Mouse (Mus musculus): ENCODE data around the gene Sntg2. TPM values are rescaled to one million over a fixed set of nuclear protein-coding genes. Genes with fewer than 3 reads are reported as not detected.

Sntg2 gene
- total and polyA plus RNA-seq, 3 experiments: not detected

- Histone ChIP-seq H3K4me1 (ENCODE audit: insufficient read depth, low read depth, low read length) (no peaks in the 10 kb centered on the region), H3K36me3 (replicated peaks) (no peaks in the 10 kb centered on the region)
Measured at GRCm38 (mm10) chr12:30208087-30208486, 165.1 kb downstream of the Sntg2 start.

DNA sequence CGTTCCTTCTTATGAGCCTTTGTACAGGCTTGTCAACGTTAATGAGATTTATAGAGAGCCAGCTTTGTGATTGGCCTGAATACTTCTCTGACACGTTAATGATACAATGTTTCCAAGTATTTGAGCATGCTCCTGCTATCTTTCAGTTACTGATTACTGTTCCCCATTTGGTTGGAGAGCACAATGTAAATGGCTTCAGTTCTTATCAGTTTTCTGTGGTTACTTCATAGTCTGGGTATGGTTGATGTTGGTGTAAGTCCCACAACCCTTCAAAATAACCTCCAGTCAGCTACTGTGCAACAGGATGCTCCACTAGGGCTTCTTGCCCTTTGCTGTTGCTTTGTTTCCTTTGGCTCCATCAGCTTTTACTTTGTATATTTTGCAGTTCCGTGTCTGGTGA lies 168.7 kb downstream of the Sntg2 start:
- no peak for ATAC-seq (ENCODE audit: extremely low read depth, insufficient number of reproducible peaks, low FRiP score, poor library complexity, severe bottlenecking)
- H3K27me3 ChIP-seq (ENCODE audit: insufficient read depth, low read length): no peaks in the 10 kb centered on the region
- no peaks in the 10 kb centered on the region for H3K36me3 ChIP-seq (replicated peaks)
- no peak for DNase-seq (ENCODE audit: low spot score)
- no peaks in the 10 kb centered on the region for H3K4me1 ChIP-seq (ENCODE audit: insufficient read depth, low read depth, low read length)
- H3K4me3 ChIP-seq (ENCODE audit: low read depth, low read length): no peak overlapping the region
- TF ChIP-seq TAL1 (conservative IDR thresholded peaks at IDR 0.05; ENCODE audit: low read depth, low read length) (no peak), CTCF (IDR thresholded peaks at IDR 0.05; ENCODE audit: low read depth, low read length) (no peak), POLR2AphosphoS5 (IDR thresholded peaks at IDR 0.05; ENCODE audit: insufficient replicate concordance, low read depth, low read length) (no peak), GATA1 (IDR thresholded peaks at IDR 0.05; ENCODE audit: borderline replicate concordance, low read length) (no peak), GATA2 (IDR thresholded peaks at IDR 0.05; ENCODE audit: borderline replicate concordance, low read depth, low read length) (no peak)
- H3K9me3 ChIP-seq (replicated peaks): peaks cover 46% of the 10 kb centered on the region

More at GRCm38 (mm10) chr12:30208087-30208486, 165.1 kb downstream of the Sntg2 start:
- DNase-seq (ENCODE audit: low spot score): no peak
- H3K27me3 ChIP-seq (ENCODE audit: insufficient read depth, low read length): no peaks in the 10 kb centered on the region
- TF ChIP-seq CTCF (IDR thresholded peaks at IDR 0.05; ENCODE audit: low read depth, low read length): no peak
- no peak for TF ChIP-seq GATA2 (IDR thresholded peaks at IDR 0.05; ENCODE audit: borderline replicate concordance, low read depth, low read length)
- TF ChIP-seq TAL1 (conservative IDR thresholded peaks at IDR 0.05; ENCODE audit: low read depth, low read length): no peak
- no peak for TF ChIP-seq GATA1 (IDR thresholded peaks at IDR 0.05; ENCODE audit: borderline replicate concordance, low read length)
- TF ChIP-seq POLR2AphosphoS5 (IDR thresholded peaks at IDR 0.05; ENCODE audit: insufficient replicate concordance, low read depth, low read length): no peak
- no peak overlapping the region for H3K4me3 ChIP-seq (ENCODE audit: low read depth, low read length)
- H3K9me3 ChIP-seq (replicated peaks): peaks cover 37% of the 10 kb centered on the region
- ATAC-seq (ENCODE audit: extremely low read depth, insufficient number of reproducible peaks, low FRiP score, poor library complexity, severe bottlenecking): no peak

- H3K4me1 ChIP-seq (ENCODE audit: insufficient read depth, low read depth, low read length): no peaks in the 10 kb centered on the region
- peaks cover 53% of the 10 kb centered on the region for H3K9me3 ChIP-seq (replicated peaks)
- DNase-seq (ENCODE audit: low spot score): no peak
- no peak for ATAC-seq (ENCODE audit: extremely low read depth, insufficient number of reproducible peaks, low FRiP score, poor library complexity, severe bottlenecking)
- no peak for TF ChIP-seq TAL1 (conservative IDR thresholded peaks at IDR 0.05; ENCODE audit: low read depth, low read length)
- no peak for TF ChIP-seq POLR2AphosphoS5 (IDR thresholded peaks at IDR 0.05; ENCODE audit: insufficient replicate concordance, low read depth, low read length)
- no peak for TF ChIP-seq GATA1 (IDR thresholded peaks at IDR 0.05; ENCODE audit: borderline replicate concordance, low read length)
- TF ChIP-seq GATA2 (IDR thresholded peaks at IDR 0.05; ENCODE audit: borderline replicate concordance, low read depth, low read length): no peak
- no peak for TF ChIP-seq CTCF (IDR thresholded peaks at IDR 0.05; ENCODE audit: low read depth, low read length)
- H3K27me3 ChIP-seq (ENCODE audit: insufficient read depth, low read length): no peaks in the 10 kb centered on the region
- no peaks in the 10 kb centered on the region for H3K36me3 ChIP-seq (replicated peaks)
- H3K4me3 ChIP-seq (ENCODE audit: low read depth, low read length): no peak overlapping the region
Measured at GRCm38 (mm10) chr12:30202763-30203162, 170.4 kb downstream of the Sntg2 start.

DNA sequence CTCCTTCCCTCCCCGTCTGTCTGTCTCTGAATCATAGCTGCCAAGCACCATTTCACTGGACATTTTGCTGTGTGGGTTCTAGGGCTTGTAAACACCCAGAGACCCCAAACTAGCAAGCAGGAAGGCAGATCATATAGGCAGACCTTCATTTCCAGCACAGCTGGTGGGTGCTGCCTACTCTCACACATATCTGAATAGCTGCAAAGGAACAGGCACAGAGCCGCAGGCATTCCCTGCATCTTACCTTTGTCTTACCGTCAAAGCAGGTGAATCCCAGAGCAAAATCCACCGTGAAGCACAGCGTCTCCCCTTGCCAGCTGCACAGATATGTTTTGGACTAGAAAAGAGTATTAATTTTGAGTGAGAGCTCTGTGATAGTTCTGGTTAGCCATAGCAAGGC lies 172.1 kb downstream of the Sntg2 start:
- no peak for DNase-seq (ENCODE audit: low spot score)
- no peaks in the 10 kb centered on the region for H3K4me1 ChIP-seq (ENCODE audit: insufficient read depth, low read depth, low read length)
- H3K27me3 ChIP-seq (ENCODE audit: insufficient read depth, low read length): no peaks in the 10 kb centered on the region
- no peak overlapping the region for H3K4me3 ChIP-seq (ENCODE audit: low read depth, low read length)
- TF ChIP-seq CTCF (IDR thresholded peaks at IDR 0.05; ENCODE audit: low read depth, low read length): no peak
- no peak for TF ChIP-seq TAL1 (conservative IDR thresholded peaks at IDR 0.05; ENCODE audit: low read depth, low read length)
- TF ChIP-seq GATA2 (IDR thresholded peaks at IDR 0.05; ENCODE audit: borderline replicate concordance, low read depth, low read length): no peak
- no peak for TF ChIP-seq GATA1 (IDR thresholded peaks at IDR 0.05; ENCODE audit: borderline replicate concordance, low read length)
- no peak for TF ChIP-seq POLR2AphosphoS5 (IDR thresholded peaks at IDR 0.05; ENCODE audit: insufficient replicate concordance, low read depth, low read length)
- no peak for ATAC-seq (ENCODE audit: extremely low read depth, insufficient number of reproducible peaks, low FRiP score, poor library complexity, severe bottlenecking)
- no peaks in the 10 kb centered on the region for H3K36me3 ChIP-seq (replicated peaks)
- H3K9me3 ChIP-seq (replicated peaks): peaks cover 54% of the 10 kb centered on the region

- H3K36me3 ChIP-seq (replicated peaks): no peaks in the 10 kb centered on the region
- DNase-seq (ENCODE audit: low spot score) (no peak), ATAC-seq (ENCODE audit: extremely low read depth, insufficient number of reproducible peaks, low FRiP score, poor library complexity, severe bottlenecking) (no peak)
- H3K9me3 ChIP-seq (replicated peaks): peaks cover 54% of the 10 kb centered on the region
- H3K4me3 ChIP-seq (ENCODE audit: low read depth, low read length): no peak overlapping the region
- H3K27me3 ChIP-seq (ENCODE audit: insufficient read depth, low read length): no peaks in the 10 kb centered on the region
- TF ChIP-seq POLR2AphosphoS5 (IDR thresholded peaks at IDR 0.05; ENCODE audit: insufficient replicate concordance, low read depth, low read length): no peak
- no peak for TF ChIP-seq GATA2 (IDR thresholded peaks at IDR 0.05; ENCODE audit: borderline replicate concordance, low read depth, low read length)
- no peak for TF ChIP-seq TAL1 (conservative IDR thresholded peaks at IDR 0.05; ENCODE audit: low read depth, low read length)
- TF ChIP-seq CTCF (IDR thresholded peaks at IDR 0.05; ENCODE audit: low read depth, low read length): no peak
- no peak for TF ChIP-seq GATA1 (IDR thresholded peaks at IDR 0.05; ENCODE audit: borderline replicate concordance, low read length)
- H3K4me1 ChIP-seq (ENCODE audit: insufficient read depth, low read depth, low read length): no peaks in the 10 kb centered on the region
Measured at GRCm38 (mm10) chr12:30200621-30201020, 172.6 kb downstream of the Sntg2 start.

DNA sequence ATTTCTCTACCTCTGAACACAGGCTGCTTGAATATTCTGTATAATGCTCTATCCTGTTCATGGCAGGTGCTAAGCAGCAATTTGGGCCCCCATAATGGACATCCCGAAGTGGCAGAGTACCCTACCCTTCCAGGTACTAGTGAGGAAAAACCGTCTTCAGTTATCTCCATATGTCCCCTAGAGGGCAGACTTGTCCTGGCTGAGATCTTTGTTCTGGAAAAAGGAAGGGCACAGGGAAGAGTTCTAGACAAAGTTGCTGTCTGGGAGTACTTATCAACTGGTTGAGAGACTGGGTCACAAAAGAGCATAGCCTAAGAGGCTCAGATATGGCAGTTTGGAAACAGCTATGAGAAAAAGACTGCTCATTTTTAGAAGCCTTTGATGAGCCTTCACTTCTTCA lies 173.4 kb downstream of the Sntg2 start:
- Histone ChIP-seq H3K4me3 (ENCODE audit: low read depth, low read length) (no peak overlapping the region), H3K9me3 (replicated peaks) (peaks cover 56% of the 10 kb centered on the region), H3K4me1 (ENCODE audit: insufficient read depth, low read depth, low read length) (no peaks in the 10 kb centered on the region), H3K36me3 (replicated peaks) (no peaks in the 10 kb centered on the region), H3K27me3 (ENCODE audit: insufficient read depth, low read length) (no peaks in the 10 kb centered on the region)
- no peak for TF ChIP-seq GATA2 (IDR thresholded peaks at IDR 0.05; ENCODE audit: borderline replicate concordance, low read depth, low read length)
- TF ChIP-seq GATA1 (IDR thresholded peaks at IDR 0.05; ENCODE audit: borderline replicate concordance, low read length): no peak
- no peak for TF ChIP-seq TAL1 (conservative IDR thresholded peaks at IDR 0.05; ENCODE audit: low read depth, low read length)
- TF ChIP-seq CTCF (IDR thresholded peaks at IDR 0.05; ENCODE audit: low read depth, low read length): no peak
- TF ChIP-seq POLR2AphosphoS5 (IDR thresholded peaks at IDR 0.05; ENCODE audit: insufficient replicate concordance, low read depth, low read length): no peak
- ATAC-seq (ENCODE audit: extremely low read depth, insufficient number of reproducible peaks, low FRiP score, poor library complexity, severe bottlenecking): no peak
- DNase-seq (ENCODE audit: low spot score): no peak
